Mouse (Mus musculus): Measurements from ENCODE around the gene Cep95.

Cep95 gene

GRCm38 (mm10) chr11:106815331-106815730 lies 26.3 kb downstream of the Cep95 start:
- no peak for DNase-seq

DNA sequence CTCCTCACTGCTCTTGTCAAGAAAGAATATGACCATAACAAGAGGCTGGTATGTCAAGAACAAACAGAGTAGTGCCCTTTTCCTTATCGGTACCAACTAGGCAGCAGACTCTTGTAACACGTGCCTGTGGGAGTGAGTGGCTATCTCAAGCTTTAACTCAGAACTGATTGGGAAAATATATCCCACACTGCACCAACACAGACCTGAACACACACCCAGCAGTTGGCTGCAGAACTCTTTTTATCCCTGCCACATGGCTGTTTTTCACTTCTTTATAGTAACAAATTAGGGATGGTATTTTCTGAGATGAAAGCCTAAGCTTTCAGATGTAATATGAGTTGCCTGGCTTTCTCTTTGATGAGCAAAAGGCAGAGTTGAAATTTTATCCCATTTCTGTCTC lies 26.7 kb downstream of the Cep95 start:
- no peak for DNase-seq

- no peak for DNase-seq
Observed at GRCm38 (mm10) chr11:106816316-106816715, 27.3 kb downstream of the Cep95 start.

- DNase-seq = no peak
Observed at GRCm38 (mm10) chr11:106817156-106817555, 28.1 kb downstream of the Cep95 start.

DNA sequence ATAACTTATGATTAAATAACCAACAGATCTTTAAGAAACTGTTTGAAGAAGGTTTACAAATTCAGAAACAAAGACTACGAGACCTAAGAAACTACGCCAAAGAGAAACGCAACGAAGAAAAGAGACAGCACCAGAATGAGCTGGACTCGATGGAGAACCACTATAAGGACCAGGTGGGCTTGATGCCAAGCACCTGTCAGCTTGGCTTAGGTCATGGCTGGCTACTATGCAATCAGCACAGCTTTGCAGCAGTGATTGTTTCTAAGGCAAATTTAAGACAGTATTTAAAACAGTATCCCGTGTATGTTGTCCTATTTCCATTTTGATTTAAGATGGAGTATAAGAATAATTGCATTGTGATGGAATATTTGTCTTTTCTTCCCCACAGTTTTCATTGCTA lies 28.8 kb downstream of the Cep95 start:
- no peak for DNase-seq

GRCm38 (mm10) chr11:106818341-106818740 lies 29.3 kb downstream of the Cep95 start:
- DNase-seq = peak; percentile 33

DNA sequence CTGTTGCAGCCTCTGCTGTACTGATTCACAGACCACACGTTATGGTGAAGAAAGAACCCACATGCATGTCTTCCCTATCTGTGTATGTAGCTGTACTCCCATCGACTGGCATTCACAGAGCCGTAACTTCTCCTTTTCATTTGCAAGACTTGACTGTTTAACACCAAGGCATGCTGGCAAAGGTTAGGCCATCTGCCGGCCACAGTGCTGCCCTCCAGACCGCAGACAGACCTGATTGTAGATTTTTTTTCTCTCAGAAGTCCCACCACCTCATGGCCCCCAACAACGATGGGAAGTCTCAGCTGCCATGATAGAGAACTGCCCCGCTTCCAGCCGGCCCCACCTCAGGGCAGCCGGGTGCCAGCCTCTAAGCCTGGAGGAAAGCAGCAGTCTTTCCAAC lies 30.5 kb downstream of the Cep95 start:
- no peak for DNase-seq

DNA sequence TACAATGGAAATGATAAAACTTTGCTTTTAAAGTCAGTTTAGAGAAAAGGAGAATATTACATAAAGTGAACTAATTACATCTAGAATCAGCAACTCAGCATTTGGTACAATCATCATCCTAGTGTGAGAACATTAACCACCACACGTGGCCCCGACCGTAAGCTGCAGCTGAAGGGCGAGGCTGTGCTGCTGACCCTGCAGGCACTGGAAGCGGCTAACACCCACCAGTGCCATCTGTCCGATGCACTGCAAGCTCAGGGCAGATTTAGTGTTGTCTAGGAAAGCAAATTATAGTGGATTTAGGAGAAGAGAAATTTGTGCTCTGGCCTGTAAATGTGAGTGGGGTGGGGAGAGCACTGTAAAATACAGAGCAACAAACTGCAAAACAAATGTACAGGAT lies 31.2 kb downstream of the Cep95 start:
- no peak for DNase-seq

GRCm38 (mm10) chr11:106820972-106821371 lies 31.9 kb downstream of the Cep95 start:
- peak; percentile 63 for DNase-seq

DNA sequence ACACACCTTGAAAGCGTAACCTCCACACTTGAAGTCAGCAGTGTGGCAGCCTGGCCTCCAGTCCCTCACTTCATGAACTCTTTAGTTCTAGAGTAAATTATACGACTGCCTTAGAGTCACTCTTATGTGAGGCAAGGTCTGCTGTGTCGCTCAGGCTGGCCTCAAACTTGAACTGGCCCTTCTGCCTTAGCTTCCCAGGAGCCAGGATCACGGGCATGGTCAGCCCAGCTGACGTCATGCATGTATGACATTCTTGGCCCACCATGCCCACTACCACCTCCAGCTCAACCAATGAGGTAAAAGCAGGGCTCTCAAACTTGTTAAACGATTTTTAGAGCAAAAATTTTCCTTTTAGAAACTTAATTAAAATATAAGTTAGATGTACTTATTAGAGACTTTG lies 32.3 kb downstream of the Cep95 start:
- no peak for DNase-seq

- DNase-seq = no peak
Observed at GRCm38 (mm10) chr11:106822491-106822890, 33.4 kb downstream of the Cep95 start.

DNA sequence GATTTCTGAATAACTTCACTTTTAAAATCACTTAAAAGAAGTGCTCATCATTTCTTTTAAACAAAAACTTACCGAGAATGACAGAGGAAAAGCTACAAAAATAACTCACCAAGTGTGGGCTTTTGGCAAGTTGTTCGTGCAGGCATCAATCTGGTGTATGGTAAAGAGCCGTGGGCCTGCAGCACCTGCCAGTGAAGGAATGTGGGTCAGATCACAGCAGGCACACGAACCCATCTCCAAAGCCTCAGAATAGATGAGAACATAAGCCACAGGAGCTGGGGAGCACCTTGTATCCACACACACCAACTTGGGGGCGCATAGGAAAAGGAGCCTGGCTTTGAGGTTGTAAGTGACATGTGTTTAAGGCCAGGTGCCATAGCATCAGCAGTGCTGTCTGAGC lies 33.9 kb downstream of the Cep95 start:
- no peak for DNase-seq

DNA sequence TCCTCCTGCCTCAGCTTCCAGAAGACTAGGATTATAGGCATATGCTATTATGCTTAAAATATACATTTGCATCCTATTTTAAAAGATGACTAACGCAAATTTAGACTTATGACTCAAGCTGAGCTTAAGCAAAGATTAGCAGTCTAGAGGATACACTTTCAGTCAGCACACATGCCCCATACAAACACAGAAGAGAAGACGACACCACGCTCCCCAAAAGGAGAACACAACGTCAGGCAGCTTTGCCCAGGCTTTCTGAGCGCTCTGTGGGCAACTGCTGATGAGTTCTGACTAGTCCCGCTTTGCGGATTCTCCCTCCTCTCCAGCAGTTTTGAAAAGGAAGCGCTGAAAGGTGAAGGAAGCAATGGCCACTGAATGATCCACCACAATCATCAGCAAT lies 34.7 kb downstream of the Cep95 start:
- DNase-seq = no peak

- no peak for DNase-seq
Observed at GRCm38 (mm10) chr11:106824403-106824802, 35.4 kb downstream of the Cep95 start.

- DNase-seq = no peak
Observed at GRCm38 (mm10) chr11:106828079-106828478, 39.0 kb downstream of the Cep95 start.

DNA sequence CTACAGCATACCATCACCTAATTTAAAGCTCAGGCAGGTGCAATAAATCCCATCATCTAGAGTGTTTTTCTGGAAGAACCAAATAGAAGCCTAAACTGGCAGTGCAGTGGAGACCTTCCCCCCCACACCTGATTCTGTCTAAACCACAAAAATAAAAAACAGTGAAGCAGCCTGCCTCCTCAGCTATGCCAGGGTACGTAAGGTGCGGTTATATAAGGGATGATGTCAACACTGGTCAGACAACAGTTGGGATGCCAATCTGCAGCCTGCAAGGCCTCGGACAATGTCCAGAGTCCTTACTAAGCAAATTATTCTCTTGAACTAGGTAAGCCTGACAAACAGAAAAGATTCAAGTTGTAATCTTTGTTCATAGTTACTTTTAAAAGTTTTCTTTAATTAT lies 53.0 kb downstream of the Cep95 start:
- DNase-seq = peak; percentile 14

GRCm38 (mm10) chr11:106851438-106851837 lies 62.4 kb downstream of the Cep95 start:
- DNase-seq = no peak

Data from kidney, adult 18-20 months (tissue).